Mouse (Mus musculus): ENCODE measurements around the gene Ajm1. TPM values are rescaled to one million over a fixed set of nuclear protein-coding genes. Genes with fewer than 3 reads are reported as not detected.

Ajm1 gene
- polyA plus RNA-seq, 1 experiment from 2014 or later: 11.4 TPM

GRCm38 (mm10) chr2:25616398-25616797 lies 34.8 kb upstream of the Ajm1 start:
- peaks cover 32% of the 10 kb centered on the region for H3K27me3 ChIP-seq (ENCODE audit: control insufficient read depth, insufficient read depth, low read depth, low read length)
- H3K4me1 ChIP-seq (ENCODE audit: control insufficient read depth, insufficient read depth, low read length): peaks cover 12% of the 10 kb centered on the region
- no peak overlapping the region for H3K4me2 ChIP-seq (ENCODE audit: low read length)
- no peak overlapping the region for H3K4me3 ChIP-seq (ENCODE audit: low read depth, low read length)
- 20% methylated on average over 22 of the region's 22 CpGs for WGBS
- no peaks in the 10 kb centered on the region for H3K36me3 ChIP-seq (ENCODE audit: control insufficient read depth, insufficient read depth, low read length)
- H3K9me3 ChIP-seq (replicated peaks; ENCODE audit: control insufficient read depth, low read length, poor library complexity, severe bottlenecking): 0 out of 2 replicates have a peak, but pooled peaks cover 3% of the 10 kb centered on the region
- H3K9ac ChIP-seq (ENCODE audit: low read depth, low read length): no peak overlapping the region
- no peak for ATAC-seq
- H3K27ac ChIP-seq (ENCODE audit: low read length): no peak overlapping the region

GRCm38 (mm10) chr2:25608671-25609070 lies 27.1 kb upstream of the Ajm1 start:
- peaks cover 24% of the 10 kb centered on the region for H3K4me1 ChIP-seq (ENCODE audit: control insufficient read depth, insufficient read depth, low read length)
- peak overlapping the region; percentile 56; the same call in 1 of the 2 replicates for H3K9ac ChIP-seq (ENCODE audit: low read depth, low read length)
- H3K36me3 ChIP-seq (ENCODE audit: control insufficient read depth, insufficient read depth, low read length): no peaks in the 10 kb centered on the region
- 73% methylated on average over 10 of the region's 10 CpGs for WGBS
- peak overlapping the region; percentile 75 for H3K4me3 ChIP-seq (ENCODE audit: low read depth, low read length)
- peak overlapping the region; percentile 93 for H3K27ac ChIP-seq (ENCODE audit: low read length)
- peak; percentile 19; the same call in 1 of the 2 replicates for ATAC-seq
- H3K27me3 ChIP-seq (ENCODE audit: control insufficient read depth, insufficient read depth, low read depth, low read length): no peaks in the 10 kb centered on the region; the same call in 1 of the 2 replicates
- H3K9me3 ChIP-seq (replicated peaks; ENCODE audit: control insufficient read depth, low read length, poor library complexity, severe bottlenecking): no peaks in the 10 kb centered on the region
- peak overlapping the region; percentile 80 for H3K4me2 ChIP-seq (ENCODE audit: low read length)

GRCm38 (mm10) chr2:25607761-25608622 lies 26.4 kb upstream of the Ajm1 start, which contains the start of gene Rabl6:
Rabl6 (minus strand) TSS chr2:25608521.
- Histone ChIP-seq H3K4me2 (ENCODE audit: low read length) (peak within 1 kb of the TSS; percentile 80), H3K27me3 (ENCODE audit: control insufficient read depth, insufficient read depth, low read depth, low read length) (no peaks in the 10 kb centered on the region; the same call in 1 of the 2 replicates), H3K9me3 (replicated peaks; ENCODE audit: control insufficient read depth, low read length, poor library complexity, severe bottlenecking) (no peaks in the 10 kb centered on the region), H3K4me3 (ENCODE audit: low read depth, low read length) (peak within 1 kb of the TSS; percentile 75), H3K36me3 (ENCODE audit: control insufficient read depth, insufficient read depth, low read length) (no peaks in the 10 kb centered on the region), H3K9ac (ENCODE audit: low read depth, low read length) (peak within 1 kb of the TSS; percentile 82), H3K4me1 (ENCODE audit: control insufficient read depth, insufficient read depth, low read length) (peaks cover 24% of the 10 kb centered on the region), H3K27ac (ENCODE audit: low read length) (peak within 1 kb of the TSS; percentile 93)
- under 1% methylated on average over 78 of the region's 80 CpGs for WGBS
- peak; percentile 93 for ATAC-seq

- no peak for ATAC-seq
- Histone ChIP-seq H3K4me2 (ENCODE audit: low read length) (no peak overlapping the region), H3K36me3 (ENCODE audit: control insufficient read depth, insufficient read depth, low read length) (peaks cover 27% of the 10 kb centered on the region), H3K27me3 (ENCODE audit: control insufficient read depth, insufficient read depth, low read depth, low read length) (no peaks in the 10 kb centered on the region), H3K9ac (ENCODE audit: low read depth, low read length) (no peak overlapping the region), H3K4me1 (ENCODE audit: control insufficient read depth, insufficient read depth, low read length) (peaks cover 14% of the 10 kb centered on the region), H3K9me3 (replicated peaks; ENCODE audit: control insufficient read depth, low read length, poor library complexity, severe bottlenecking) (no peaks in the 10 kb centered on the region), H3K4me3 (ENCODE audit: low read depth, low read length) (no peak overlapping the region), H3K27ac (ENCODE audit: low read length) (no peak overlapping the region)
- 95% methylated on average over 5 of the region's 5 CpGs for WGBS
Measured at GRCm38 (mm10) chr2:25602526-25602925, 21.0 kb upstream of the Ajm1 start.

GRCm38 (mm10) chr2:25600037-25600436 lies 18.5 kb upstream of the Ajm1 start:
- H3K4me2 ChIP-seq (ENCODE audit: low read length): no peak overlapping the region
- H3K27me3 ChIP-seq (ENCODE audit: control insufficient read depth, insufficient read depth, low read depth, low read length): no peaks in the 10 kb centered on the region
- 94% methylated on average over 2 of the region's 2 CpGs for WGBS
- H3K4me3 ChIP-seq (ENCODE audit: low read depth, low read length): no peak overlapping the region
- ATAC-seq: no peak
- no peak overlapping the region for H3K9ac ChIP-seq (ENCODE audit: low read depth, low read length)
- peaks cover 47% of the 10 kb centered on the region for H3K36me3 ChIP-seq (ENCODE audit: control insufficient read depth, insufficient read depth, low read length)
- no peaks in the 10 kb centered on the region for H3K4me1 ChIP-seq (ENCODE audit: control insufficient read depth, insufficient read depth, low read length)
- H3K9me3 ChIP-seq (replicated peaks; ENCODE audit: control insufficient read depth, low read length, poor library complexity, severe bottlenecking): no peaks in the 10 kb centered on the region
- H3K27ac ChIP-seq (ENCODE audit: low read length): no peak overlapping the region

- Histone ChIP-seq H3K27me3 (ENCODE audit: control insufficient read depth, insufficient read depth, low read depth, low read length) (no peaks in the 10 kb centered on the region), H3K36me3 (ENCODE audit: control insufficient read depth, insufficient read depth, low read length) (peaks cover 52% of the 10 kb centered on the region), H3K4me2 (ENCODE audit: low read length) (no peak overlapping the region), H3K4me1 (ENCODE audit: control insufficient read depth, insufficient read depth, low read length) (no peaks in the 10 kb centered on the region), H3K9me3 (replicated peaks; ENCODE audit: control insufficient read depth, low read length, poor library complexity, severe bottlenecking) (no peaks in the 10 kb centered on the region), H3K4me3 (ENCODE audit: low read depth, low read length) (no peak overlapping the region), H3K27ac (ENCODE audit: low read length) (no peak overlapping the region), H3K9ac (ENCODE audit: low read depth, low read length) (no peak overlapping the region)
- 100% methylated on average over 1 of the region's 1 CpGs for WGBS
- no peak for ATAC-seq
Measured at GRCm38 (mm10) chr2:25598749-25599148, 17.2 kb upstream of the Ajm1 start.

GRCm38 (mm10) chr2:25596765-25597510 lies 15.4 kb upstream of the Ajm1 start:
- Histone ChIP-seq H3K9ac (ENCODE audit: low read depth, low read length) (no peak overlapping the region), H3K4me2 (ENCODE audit: low read length) (no peak overlapping the region), H3K27me3 (ENCODE audit: control insufficient read depth, insufficient read depth, low read depth, low read length) (no peaks in the 10 kb centered on the region), H3K27ac (ENCODE audit: low read length) (no peak overlapping the region), H3K4me1 (ENCODE audit: control insufficient read depth, insufficient read depth, low read length) (no peaks in the 10 kb centered on the region), H3K4me3 (ENCODE audit: low read depth, low read length) (no peak overlapping the region), H3K9me3 (replicated peaks; ENCODE audit: control insufficient read depth, low read length, poor library complexity, severe bottlenecking) (no peaks in the 10 kb centered on the region), H3K36me3 (ENCODE audit: control insufficient read depth, insufficient read depth, low read length) (peaks cover 69% of the 10 kb centered on the region)
- no peak for ATAC-seq
- 97% methylated on average over 5 of the region's 5 CpGs for WGBS

- H3K9ac ChIP-seq (ENCODE audit: low read depth, low read length): no peak overlapping the region
- H3K4me2 ChIP-seq (ENCODE audit: low read length): no peak overlapping the region
- H3K9me3 ChIP-seq (replicated peaks; ENCODE audit: control insufficient read depth, low read length, poor library complexity, severe bottlenecking): no peaks in the 10 kb centered on the region
- no peak overlapping the region for H3K27ac ChIP-seq (ENCODE audit: low read length)
- H3K36me3 ChIP-seq (ENCODE audit: control insufficient read depth, insufficient read depth, low read length): peaks cover 46% of the 10 kb centered on the region
- H3K4me3 ChIP-seq (ENCODE audit: low read depth, low read length): no peak overlapping the region
- no peaks in the 10 kb centered on the region for H3K4me1 ChIP-seq (ENCODE audit: control insufficient read depth, insufficient read depth, low read length)
- no peaks in the 10 kb centered on the region for H3K27me3 ChIP-seq (ENCODE audit: control insufficient read depth, insufficient read depth, low read depth, low read length)
- ATAC-seq: no peak
- WGBS: 83% methylated on average over 2 of the region's 2 CpGs
Measured at GRCm38 (mm10) chr2:25591863-25592262, 10.3 kb upstream of the Ajm1 start.
